Mouse (Mus musculus) spleen, adult 2 months (tissue): ENCODE data around the gene Sstr4. TPM values are rescaled to one million over a fixed set of nuclear protein-coding genes. Genes with fewer than 3 reads are reported as not detected.
A peak's percentile ranks its signal among the peaks of the same experiment; 100 is the strongest.

Experiments used
- DNase-seq, 2 experiments: peaks; one replicate each; pipeline versions ENCODE4 v3.0.0 to v3.0.0-alpha.2; 2012 to 2021; ENCODE audit warnings: low spot score in 2 of 2, low read depth in 1 of 2
- H3K27ac ChIP-seq: fragments of 200-500 bp; 2 replicates; pipeline ENCODE4 v1.5.1; 2012; ENCODE audit warnings: low read length, inconsistent platforms; ENCODE audit not compliant: insufficient read depth
- H3K27me3 ChIP-seq: fragments of 200-500 bp; 2 replicates; pipeline ENCODE4 v1.6.1; 2012; ENCODE audit warnings: mild to moderate bottlenecking, moderate library complexity, low read length, inconsistent platforms; ENCODE audit not compliant: control insufficient read depth, insufficient read depth
- H3K36me3 ChIP-seq: fragments of 200-500 bp; 2 replicates; pipeline ENCODE4 v1.6.1; 2012; ENCODE audit warnings: mild to moderate bottlenecking, low read length, inconsistent platforms; ENCODE audit not compliant: control insufficient read depth, insufficient read depth
- H3K4me1 ChIP-seq: fragments of 200-500 bp; 2 replicates; pipeline ENCODE4 v1.6.1; 2011; ENCODE audit warnings: inconsistent platforms; ENCODE audit not compliant: control insufficient read depth, insufficient read depth, insufficient read length
- H3K4me3 ChIP-seq: fragments of 200-500 bp; 2 replicates; pipeline ENCODE4 v1.5.1; 2011; ENCODE audit warnings: mild to moderate bottlenecking, inconsistent platforms; ENCODE audit not compliant: insufficient read depth, insufficient read length; ENCODE audit errors: extremely low read depth
- CTCF ChIP-seq: fragments of 200-500 bp; IDR thresholded peaks from 2 replicates; pipeline ENCODE4 v1.5.1; 2011; ENCODE audit warnings: mild to moderate bottlenecking, inconsistent platforms; ENCODE audit not compliant: insufficient read depth, insufficient read length, insufficient replicate concordance; ENCODE audit errors: extremely low read depth
- POLR2A ChIP-seq: fragments of 200-500 bp; IDR thresholded peaks from 2 replicates; pipeline ENCODE4 v1.6.1; 2011; ENCODE audit warnings: low read depth, low read length, inconsistent platforms
- WGBS: fragments of 180-500 bp; shearing (Covaris S2); methylation state at CpG from one replicate; pipeline ENCODE4 v1.1.7; 2018; 5-methylcytosine and 5-hydroxymethylcytosine counted together
- polyA plus RNA-seq: library from polyadenylated mRNA; depleted of rRNA; stranded (reverse); fragments of >200 nt; gene quantifications from 2 replicates; pipeline ENCODE4 v1.2.3, GENCODE M21; 2012

Sstr4 gene
- polyA plus RNA-seq, 1 experiment: 0.26 TPM

- TF ChIP-seq CTCF (no peak), POLR2A (no peak)
- Histone ChIP-seq H3K27me3 (no peaks in the 10 kb centered on the region), H3K27ac (no peak overlapping the region), H3K4me3 (no peak overlapping the region), H3K36me3 (no peaks in the 10 kb centered on the region), H3K4me1 (peaks cover 11% of the 10 kb centered on the region)
- no peak for DNase-seq
These were observed 33.9 kb downstream of the Sstr4 start for GRCm38 (mm10) chr2:148429001-148429505.

DNA sequence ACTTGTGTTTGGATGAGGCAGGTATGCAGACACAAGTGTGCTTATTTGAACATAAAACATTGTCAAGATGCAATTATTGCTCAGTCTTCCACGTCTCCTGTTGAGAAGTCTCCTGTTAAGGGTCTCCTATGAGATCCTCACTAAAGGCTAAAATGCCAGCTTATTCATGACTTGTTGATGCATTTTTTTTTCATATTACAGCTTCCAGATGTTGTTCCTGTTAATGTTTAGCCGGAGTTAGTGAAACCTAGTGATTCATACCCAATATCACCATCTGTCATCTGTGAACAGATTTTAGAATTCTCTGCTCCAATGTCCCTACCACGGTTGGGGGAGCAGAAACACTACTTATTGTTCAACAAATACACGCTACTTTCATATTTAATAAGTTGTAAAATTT, 35.8 kb downstream of the Sstr4 start:
- Histone ChIP-seq H3K36me3 (no peaks in the 10 kb centered on the region), H3K27me3 (no peaks in the 10 kb centered on the region), H3K27ac (no peak overlapping the region), H3K4me1 (peaks cover 8% of the 10 kb centered on the region), H3K4me3 (no peak overlapping the region)
- no peak for TF ChIP-seq CTCF
- no peak for TF ChIP-seq POLR2A
- WGBS: 83% methylated on average over 4 of the region's 4 CpGs
- no peak for DNase-seq

DNA sequence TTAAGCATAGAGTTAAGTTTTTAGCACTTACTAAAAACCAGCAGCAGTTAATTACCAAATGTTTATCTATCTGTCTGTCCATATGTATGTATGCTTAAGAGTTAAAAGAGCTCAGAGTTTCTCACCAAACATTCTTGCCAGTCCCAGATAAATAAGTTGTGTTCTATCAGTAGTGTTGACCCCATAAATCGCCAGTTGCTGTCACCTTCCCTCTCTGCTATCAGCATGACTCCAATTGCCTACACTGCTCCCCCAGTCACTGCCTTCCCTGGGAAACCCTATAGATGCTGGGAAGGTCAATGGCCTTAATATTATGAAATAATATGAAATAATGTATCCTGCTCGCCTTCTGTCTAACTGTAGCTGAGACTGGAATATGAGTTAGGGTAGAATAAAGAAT, 37.2 kb downstream of the Sstr4 start:
- DNase-seq: no peak
- H3K27me3 ChIP-seq: no peaks in the 10 kb centered on the region
- no peak overlapping the region for H3K27ac ChIP-seq
- H3K36me3 ChIP-seq: no peaks in the 10 kb centered on the region
- no peak for TF ChIP-seq CTCF
- no peak for TF ChIP-seq POLR2A
- peaks cover 3% of the 10 kb centered on the region for H3K4me1 ChIP-seq
- no peak overlapping the region for H3K4me3 ChIP-seq
- whole genome bisulfite sequencing: 85% methylated on average over 2 of the region's 2 CpGs

DNA sequence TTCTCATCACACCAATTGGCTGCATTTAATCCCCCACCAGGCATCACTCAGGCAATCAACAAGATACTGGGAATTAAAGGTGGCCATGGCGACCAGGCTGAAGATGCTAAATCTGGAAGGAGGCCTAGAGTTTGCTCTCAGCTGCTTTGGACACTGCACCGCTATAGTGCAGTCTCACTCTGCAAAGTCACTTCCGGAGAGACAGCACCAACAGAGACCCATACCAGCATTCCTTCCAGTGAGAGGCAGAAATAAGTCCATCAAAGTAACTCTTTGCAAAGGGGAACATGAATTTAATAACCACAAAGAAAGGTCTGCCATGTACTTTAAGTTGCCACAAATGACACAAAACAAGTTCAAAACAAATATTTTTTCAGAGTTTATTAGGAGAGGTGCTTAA, 41.1 kb downstream of the Sstr4 start:
- Histone ChIP-seq H3K36me3 (no peaks in the 10 kb centered on the region), H3K27ac (no peak overlapping the region), H3K4me3 (no peak overlapping the region), H3K27me3 (no peaks in the 10 kb centered on the region), H3K4me1 (peaks cover 5% of the 10 kb centered on the region)
- 50% methylated on average over 3 of the region's 3 CpGs for WGBS
- DNase-seq: no peak
- TF ChIP-seq CTCF: no peak
- TF ChIP-seq POLR2A: no peak

DNA sequence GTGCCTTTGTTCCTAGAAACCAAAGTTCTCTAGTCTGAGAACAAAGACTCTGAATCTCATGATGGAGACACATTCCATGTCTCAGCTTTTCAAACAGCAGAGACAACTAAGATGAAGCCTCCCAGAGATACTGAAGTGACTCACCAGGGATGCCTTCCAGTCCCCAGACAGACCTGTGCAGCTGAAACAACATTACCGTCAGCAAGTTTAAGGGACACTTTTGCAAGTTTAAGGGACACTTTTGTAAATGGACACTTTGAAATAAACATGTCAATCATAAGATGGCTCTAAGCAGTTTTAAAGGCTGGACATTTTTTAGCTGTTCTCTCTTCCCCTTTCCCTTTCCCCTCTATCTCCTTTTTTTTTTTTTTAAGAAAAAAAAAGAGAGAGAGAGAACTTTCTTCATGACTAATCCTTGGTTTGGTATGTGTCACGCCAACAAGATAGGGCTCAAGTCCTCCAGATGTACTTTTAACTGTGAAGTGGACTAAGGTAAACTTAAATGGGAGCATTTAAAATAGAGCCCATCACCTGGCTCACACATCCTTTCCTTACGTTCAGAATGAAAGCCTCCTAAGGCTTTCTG, 44.6 kb downstream of the Sstr4 start:
- TF ChIP-seq CTCF: no peak
- H3K36me3 ChIP-seq: no peaks in the 10 kb centered on the region
- no peak for DNase-seq
- no peak overlapping the region for H3K4me3 ChIP-seq
- no peaks in the 10 kb centered on the region for H3K27me3 ChIP-seq
- H3K27ac ChIP-seq: peak overlapping the region; percentile 44; the same call in 1 of the 2 replicates
- 27% methylated on average over 3 of the region's 3 CpGs for WGBS
- peaks cover 22% of the 10 kb centered on the region; the same call in 1 of the 2 replicates for H3K4me1 ChIP-seq

DNA sequence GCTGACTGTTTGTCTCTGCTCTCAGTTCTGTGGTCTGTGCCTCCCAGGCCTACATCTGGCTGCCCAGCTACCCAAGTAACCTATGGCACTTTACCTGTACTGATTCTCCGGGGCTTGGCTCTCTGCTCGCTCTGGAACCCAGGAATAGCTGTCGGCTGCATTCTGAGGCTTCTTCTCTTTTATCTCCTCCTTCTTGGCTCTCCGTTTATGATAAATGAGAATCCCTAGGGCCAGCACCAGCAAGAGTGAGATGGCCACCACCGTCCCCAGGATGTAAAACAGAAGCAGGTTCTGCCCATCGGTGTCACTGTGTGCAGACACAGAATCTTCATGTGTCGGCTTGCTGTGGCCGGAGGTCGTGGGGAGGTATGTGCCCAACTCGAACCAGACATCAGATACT, 46.3 kb downstream of the Sstr4 start:
- H3K4me1 ChIP-seq: peaks cover 22% of the 10 kb centered on the region; the same call in 1 of the 2 replicates
- peak overlapping the region; percentile 53 for H3K4me3 ChIP-seq
- no peaks in the 10 kb centered on the region for H3K36me3 ChIP-seq
- TF ChIP-seq POLR2A: no peak
- no peak for TF ChIP-seq CTCF
- H3K27ac ChIP-seq: peak overlapping the region; percentile 66
- H3K27me3 ChIP-seq: no peaks in the 10 kb centered on the region
- no peak for DNase-seq
- WGBS: 14% methylated on average over 10 of the region's 10 CpGs

DNA sequence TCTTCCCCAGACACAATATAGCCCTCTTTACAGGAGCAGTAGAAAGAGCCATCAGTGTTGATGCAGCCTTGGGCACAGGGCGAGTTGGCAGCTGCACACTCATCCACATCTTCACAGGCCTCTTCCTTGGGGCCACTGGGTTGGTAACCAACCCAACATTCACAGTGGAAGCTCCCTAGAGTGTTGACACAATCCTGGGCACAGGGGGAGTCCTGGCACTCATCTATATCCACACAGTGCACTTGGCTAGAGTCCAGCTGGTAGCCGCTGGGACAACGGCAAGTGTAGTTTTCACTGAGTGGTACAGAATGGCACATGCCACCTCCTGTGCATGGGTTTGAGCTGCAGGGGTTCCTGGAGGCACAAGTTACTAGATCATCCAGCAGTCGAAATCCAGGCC, 47.0 kb downstream of the Sstr4 start:
- 15% methylated on average over 4 of the region's 4 CpGs for WGBS
- Histone ChIP-seq H3K4me3 (peak overlapping the region; percentile 53), H3K27me3 (no peaks in the 10 kb centered on the region), H3K36me3 (no peaks in the 10 kb centered on the region), H3K27ac (peak overlapping the region; percentile 66), H3K4me1 (peaks cover 22% of the 10 kb centered on the region; the same call in 1 of the 2 replicates)
- TF ChIP-seq CTCF: no peak
- TF ChIP-seq POLR2A: no peak
- no peak for DNase-seq
